Mouse (Mus musculus) heart, embryonic 12.5 days (tissue): ENCODE measurements around the gene Kazn. TPM values are rescaled to one million over a fixed set of nuclear protein-coding genes. Genes with fewer than 3 reads are reported as not detected.

Experiments
- ATAC-seq: fragments of 200-750 bp; cut with Nextera tagmentation; 2 replicates; pipeline ENCODE4 v1.8.0; 2017; ENCODE audit warnings: moderate TSS enrichment, moderate library complexity; ENCODE audit not compliant: insufficient number of reproducible peaks, low FRiP score
- H3K27ac ChIP-seq: fragments of 300-500 bp; sonication (generic); 2 replicates; pipeline ENCODE4 v1.5.1; 2016; ENCODE audit warnings: mild to moderate bottlenecking, moderate library complexity; ENCODE audit not compliant: poor library complexity, severe bottlenecking
- H3K27me3 ChIP-seq: fragments of 300-500 bp; sonication (generic); replicated peaks from 2 replicates; pipeline ENCODE4 v1.6.1; 2016; ENCODE audit warnings: mild to moderate bottlenecking, moderate library complexity
- H3K36me3 ChIP-seq: fragments of 300-500 bp; sonication (generic); 2 replicates; pipeline ENCODE4 v1.6.1; 2016; ENCODE audit warnings: mild to moderate bottlenecking, moderate library complexity
- H3K4me1 ChIP-seq: fragments of 300-500 bp; sonication (generic); replicated peaks from 2 replicates; pipeline ENCODE4 v1.6.1; 2016; ENCODE audit warnings: mild to moderate bottlenecking
- H3K4me2 ChIP-seq: fragments of 300-500 bp; sonication (generic); 2 replicates; pipeline ENCODE4 v1.6.1; 2016; ENCODE audit warnings: mild to moderate bottlenecking, moderate library complexity
- H3K4me3 ChIP-seq: fragments of 300-500 bp; sonication (generic); 2 replicates; pipeline ENCODE4 v1.5.1; 2016; ENCODE audit warnings: mild to moderate bottlenecking
- H3K9ac ChIP-seq: fragments of 300-500 bp; sonication (generic); 2 replicates; pipeline ENCODE4 v1.6.1; 2016; ENCODE audit warnings: mild to moderate bottlenecking, moderate library complexity
- H3K9me3 ChIP-seq: fragments of 300-500 bp; sonication (generic); replicated peaks from 2 replicates; pipeline ENCODE4 v1.6.1; 2016; ENCODE audit warnings: mild to moderate bottlenecking, moderate library complexity
- WGBS: fragments of 180-500 bp; shearing (Covaris S2); methylation state at CpG from one replicate; pipeline ENCODE4 v1.1.7; 2016; 5-methylcytosine and 5-hydroxymethylcytosine counted together
- polyA plus RNA-seq: library from polyadenylated mRNA; unstranded; fragments of >200 nt; fragmentation: Nextera tagmentation; extraction: Ambion mirVana; gene quantifications from 2 replicates; pipeline ENCODE4 v1.2.1, GENCODE M21; 2016

Gene Kazn
- polyA plus RNA-seq, 1 experiment from 2014 or later, result 8.6 TPM

DNA sequence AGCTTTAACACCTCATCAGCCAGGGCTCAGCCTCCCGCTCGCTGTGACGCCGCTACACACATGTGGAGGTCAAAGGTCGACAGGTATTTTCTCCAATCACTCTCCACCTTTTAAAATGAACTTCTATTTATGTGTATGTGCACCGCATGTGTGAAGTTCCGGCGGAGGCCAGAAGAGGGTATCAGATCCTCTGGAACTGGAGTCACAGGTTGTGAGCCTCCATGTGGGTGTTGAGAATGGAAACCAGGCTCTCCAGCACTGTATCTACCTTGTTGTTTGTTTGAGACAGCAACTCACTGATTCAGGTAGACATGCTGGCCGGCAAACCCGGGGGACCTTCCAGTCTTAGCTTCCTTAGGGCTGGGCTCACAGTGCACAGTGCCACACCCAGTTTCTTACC is 91.5 kb downstream of the Kazn start:
- Histone ChIP-seq H3K4me2 (no peak overlapping the region), H3K4me3 (no peak overlapping the region), H3K27ac (no peak overlapping the region), H3K4me1 (no peaks in the 10 kb centered on the region), H3K36me3 (peaks cover 35% of the 10 kb centered on the region), H3K9ac (no peak overlapping the region), H3K27me3 (no peaks in the 10 kb centered on the region), H3K9me3 (0 out of 2 replicates have a peak, but pooled peaks cover 5% of the 10 kb centered on the region)
- 93% methylated on average over 10 of the region's 10 CpGs for WGBS
- ATAC-seq, result no peak

DNA sequence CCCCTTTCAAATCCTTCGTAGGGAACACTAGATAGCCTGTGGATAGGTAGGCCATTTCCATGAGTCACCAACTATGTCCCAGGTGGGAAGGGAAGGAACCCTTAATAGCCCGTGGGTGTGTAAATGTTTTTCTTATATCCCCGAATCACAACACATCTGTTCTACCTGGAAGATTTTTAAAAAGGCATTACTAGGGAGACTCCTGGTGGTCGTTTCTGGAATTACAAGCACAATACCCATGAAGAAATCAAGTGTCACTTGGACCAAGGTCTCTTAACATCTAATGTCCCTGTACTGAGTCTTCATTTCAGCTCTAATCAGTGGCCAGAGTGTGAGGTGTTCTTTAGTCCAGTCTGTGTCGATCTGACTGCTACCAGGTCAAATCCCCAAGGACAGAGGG is 95.1 kb downstream of the Kazn start:
- Histone ChIP-seq H3K9me3 (0 out of 2 replicates have a peak, but pooled peaks cover 5% of the 10 kb centered on the region), H3K9ac (no peak overlapping the region), H3K4me1 (no peaks in the 10 kb centered on the region), H3K36me3 (peaks cover 36% of the 10 kb centered on the region), H3K4me3 (no peak overlapping the region), H3K27ac (no peak overlapping the region), H3K27me3 (no peaks in the 10 kb centered on the region), H3K4me2 (no peak overlapping the region)
- no peak for ATAC-seq
- 37% methylated on average over 5 of the region's 5 CpGs for WGBS

DNA sequence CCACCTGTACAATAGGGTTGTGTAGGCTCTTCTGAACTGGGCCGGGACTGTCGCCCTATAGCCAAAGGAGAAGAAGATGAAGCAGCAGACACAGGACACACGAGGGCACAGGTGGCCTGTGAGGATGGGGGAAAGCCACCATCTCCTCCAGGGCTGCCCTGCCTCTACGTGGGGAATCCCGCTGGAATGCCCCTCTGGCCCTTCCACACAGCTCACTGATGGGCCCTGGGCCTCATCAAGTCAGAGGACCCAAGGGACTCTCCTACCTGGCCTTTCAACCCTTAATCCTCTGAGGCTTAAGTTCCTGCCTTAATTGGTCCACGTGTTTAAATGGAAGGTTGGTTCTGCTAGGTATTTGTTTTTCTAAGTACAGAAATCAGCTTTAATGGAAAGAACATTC is 95.9 kb downstream of the Kazn start:
- 76% methylated on average over 6 of the region's 6 CpGs for WGBS
- no peak overlapping the region for H3K9ac ChIP-seq

DNA sequence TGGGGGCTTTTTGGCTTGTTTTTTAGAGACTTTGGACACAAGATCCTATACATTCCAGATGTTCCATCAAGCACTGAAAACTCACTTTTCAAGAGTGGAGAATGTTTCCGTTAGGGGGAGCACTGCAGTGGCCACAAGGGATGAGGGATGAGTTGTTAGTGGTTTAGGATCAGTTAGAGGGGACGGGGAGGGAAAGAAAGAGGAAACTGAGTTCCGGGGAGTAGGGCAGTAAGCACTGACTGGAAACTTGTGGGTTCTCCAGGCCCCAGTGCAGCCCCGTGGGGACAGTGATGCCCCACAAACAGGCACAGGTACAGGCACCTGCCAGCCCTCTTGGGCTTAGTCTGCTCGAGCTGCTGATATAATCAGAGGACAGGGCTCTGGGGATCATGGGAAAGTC is 99.5 kb downstream of the Kazn start:
- ATAC-seq, result no peak
- Histone ChIP-seq H3K36me3 (peaks cover 7% of the 10 kb centered on the region; the same call in 1 of the 2 replicates), H3K9me3 (no peaks in the 10 kb centered on the region), H3K27me3 (no peaks in the 10 kb centered on the region), H3K9ac (no peak overlapping the region), H3K4me3 (no peak overlapping the region), H3K4me1 (peaks cover 3% of the 10 kb centered on the region; the same call in 1 of the 2 replicates), H3K4me2 (no peak overlapping the region), H3K27ac (no peak overlapping the region)
- WGBS, result 77% methylated on average over 5 of the region's 5 CpGs

More for the DNA sequence above, 95.9 kb downstream of the Kazn start:
- H3K36me3 ChIP-seq, result peaks cover 30% of the 10 kb centered on the region
- no peaks in the 10 kb centered on the region for H3K27me3 ChIP-seq
- ATAC-seq, result no peak
- H3K27ac ChIP-seq, result no peak overlapping the region
- H3K9me3 ChIP-seq, result 0 out of 2 replicates have a peak, but pooled peaks cover 5% of the 10 kb centered on the region
- no peak overlapping the region for H3K4me3 ChIP-seq
- no peak overlapping the region for H3K4me2 ChIP-seq
- peaks cover 3% of the 10 kb centered on the region; the same call in 1 of the 2 replicates for H3K4me1 ChIP-seq

DNA sequence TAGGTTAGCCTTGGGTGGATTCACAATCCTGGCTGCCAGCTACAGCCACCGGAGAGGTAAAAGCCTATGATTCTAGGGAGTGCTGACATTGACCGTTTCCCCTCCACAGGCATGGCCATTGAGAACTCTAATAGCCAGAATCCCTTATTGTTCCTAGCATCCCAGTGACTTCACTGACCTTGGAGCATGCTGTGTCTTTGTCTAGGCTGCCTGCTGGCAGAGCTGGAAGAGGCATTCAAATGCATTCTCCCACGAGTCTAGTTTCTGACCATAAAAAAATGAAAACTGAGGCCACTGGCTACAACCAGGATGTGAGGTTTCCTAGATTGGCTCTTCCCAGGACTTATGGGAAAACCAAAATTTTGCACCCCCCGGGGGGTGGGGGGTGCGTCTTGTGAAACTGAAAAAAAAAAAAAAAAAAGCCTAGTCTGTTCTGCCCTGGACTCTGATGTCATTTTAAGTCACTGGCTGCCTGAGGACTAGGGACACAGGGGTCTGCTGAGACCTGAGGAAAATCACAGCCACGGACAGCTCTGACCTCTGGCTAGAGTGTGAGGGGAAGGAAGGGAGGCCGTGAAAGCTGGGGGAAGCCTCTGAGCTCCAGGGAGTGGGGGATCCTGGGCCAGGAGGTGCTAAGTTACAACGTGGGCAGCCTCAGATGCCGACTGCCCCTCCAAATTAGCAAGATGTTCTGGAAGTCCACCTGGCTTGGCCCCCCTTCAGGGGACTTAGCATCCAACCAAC is 100.7 kb downstream of the Kazn start:
- 40% methylated on average over 9 of the region's 9 CpGs for WGBS
- no peak overlapping the region for H3K4me2 ChIP-seq
- H3K9me3 ChIP-seq, result no peaks in the 10 kb centered on the region
- peak overlapping the region; percentile 57; the same call in 1 of the 2 replicates for H3K9ac ChIP-seq
- no peak overlapping the region for H3K4me3 ChIP-seq
- no peak for ATAC-seq
- H3K36me3 ChIP-seq, result peaks cover 7% of the 10 kb centered on the region; the same call in 1 of the 2 replicates
- no peaks in the 10 kb centered on the region for H3K27me3 ChIP-seq
- peak overlapping the region; percentile 38; the same call in 1 of the 2 replicates for H3K27ac ChIP-seq
- peaks cover 8% of the 10 kb centered on the region for H3K4me1 ChIP-seq

DNA sequence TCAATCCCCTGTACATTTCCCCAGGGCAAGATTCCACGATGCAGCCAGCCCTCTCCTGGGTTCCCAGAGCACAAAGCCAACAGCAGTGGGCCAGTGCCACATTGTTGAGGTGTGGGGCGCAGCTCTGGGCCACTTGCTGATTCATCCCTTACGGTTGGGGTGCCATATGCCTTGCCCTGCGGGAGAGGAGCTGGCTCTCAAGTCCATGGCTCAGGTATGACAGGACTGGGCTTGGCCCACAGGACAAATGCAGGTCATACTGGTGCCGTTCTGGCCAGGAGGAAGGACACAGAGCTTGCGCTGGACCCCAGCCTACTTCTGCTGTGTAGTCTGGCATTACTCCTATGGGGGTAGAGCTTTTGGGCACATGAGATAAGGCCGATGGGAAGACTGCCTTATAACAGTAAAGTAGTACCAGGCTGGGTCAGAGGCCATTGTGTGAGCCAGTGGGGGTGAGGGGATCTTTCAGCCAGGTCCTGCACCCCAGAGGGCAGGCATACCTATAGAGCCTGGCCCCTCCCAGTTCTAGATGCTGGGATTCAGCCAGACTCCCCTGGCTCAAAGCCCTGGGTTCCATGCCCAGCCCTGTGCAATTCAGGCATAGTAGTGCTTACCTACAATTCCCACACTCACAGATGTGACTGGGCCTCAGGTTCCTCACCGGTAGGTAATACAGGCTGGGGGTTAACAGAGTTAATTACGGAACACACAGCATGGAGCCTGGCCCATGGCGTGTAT is 102.3 kb downstream of the Kazn start:
- Histone ChIP-seq H3K9ac (no peak overlapping the region), H3K4me2 (no peak overlapping the region), H3K4me1 (peaks cover 8% of the 10 kb centered on the region), H3K36me3 (peaks cover 3% of the 10 kb centered on the region; the same call in 1 of the 2 replicates), H3K4me3 (no peak overlapping the region), H3K27me3 (no peaks in the 10 kb centered on the region), H3K9me3 (no peaks in the 10 kb centered on the region), H3K27ac (no peak overlapping the region)
- ATAC-seq, result peak; percentile 48; the same call in 1 of the 2 replicates
- 87% methylated on average over 10 of the region's 10 CpGs for WGBS

DNA sequence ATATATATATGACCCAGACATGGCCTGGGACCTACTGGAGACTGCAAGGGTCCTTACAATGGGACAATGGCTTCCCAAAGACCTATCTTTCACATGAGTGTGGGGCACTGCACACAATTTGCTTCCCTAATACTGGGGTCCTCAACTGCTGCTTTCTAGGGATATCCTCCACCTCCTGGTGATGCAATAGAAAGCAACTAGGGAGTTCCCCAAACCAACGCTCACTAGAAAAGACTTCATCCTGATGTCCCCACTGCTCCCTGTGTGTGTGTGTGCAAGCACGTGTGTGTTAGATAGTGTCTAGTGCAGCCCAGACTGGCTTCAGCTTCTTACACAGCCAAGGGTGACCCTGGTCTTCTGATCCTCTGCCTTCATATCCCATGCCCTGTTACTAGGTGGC is 103.7 kb downstream of the Kazn start:
- no peak overlapping the region for H3K9ac ChIP-seq
- 84% methylated on average over 2 of the region's 2 CpGs for WGBS
- H3K4me3 ChIP-seq, result no peak overlapping the region
- no peaks in the 10 kb centered on the region for H3K36me3 ChIP-seq
- no peaks in the 10 kb centered on the region for H3K9me3 ChIP-seq
- ATAC-seq, result no peak
- H3K27ac ChIP-seq, result no peak overlapping the region
- no peaks in the 10 kb centered on the region for H3K27me3 ChIP-seq
- H3K4me2 ChIP-seq, result no peak overlapping the region
- H3K4me1 ChIP-seq, result peaks cover 9% of the 10 kb centered on the region

DNA sequence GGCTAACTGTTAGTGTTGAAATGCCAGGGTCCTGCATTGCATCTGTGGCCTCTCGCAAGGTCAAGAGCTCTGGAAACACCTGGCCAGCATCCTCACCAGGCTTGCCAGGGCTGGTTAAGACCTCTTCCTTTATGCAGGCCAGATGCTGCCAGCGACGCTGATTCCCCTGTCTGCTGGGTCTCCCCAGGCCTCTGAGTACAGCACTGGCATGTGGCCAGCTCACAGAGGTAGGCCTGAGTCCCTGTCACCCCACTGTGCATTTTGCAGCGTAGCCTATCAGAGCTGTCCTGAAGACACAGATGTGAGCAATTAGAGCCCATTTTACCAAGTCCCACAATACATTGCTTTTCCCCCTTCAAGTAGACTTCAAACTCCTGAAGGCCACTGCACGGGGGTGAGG is 109.0 kb downstream of the Kazn start:
- no peaks in the 10 kb centered on the region for H3K36me3 ChIP-seq
- H3K27me3 ChIP-seq, result no peaks in the 10 kb centered on the region
- H3K9me3 ChIP-seq, result no peaks in the 10 kb centered on the region
- WGBS, result 52% methylated on average over 5 of the region's 5 CpGs
- no peak for ATAC-seq
- peak overlapping the region; percentile 38 for H3K27ac ChIP-seq
- peaks cover 45% of the 10 kb centered on the region for H3K4me1 ChIP-seq
- H3K9ac ChIP-seq, result peak overlapping the region; percentile 4; the same call in 1 of the 2 replicates
- no peak overlapping the region for H3K4me2 ChIP-seq
- H3K4me3 ChIP-seq, result no peak overlapping the region

DNA sequence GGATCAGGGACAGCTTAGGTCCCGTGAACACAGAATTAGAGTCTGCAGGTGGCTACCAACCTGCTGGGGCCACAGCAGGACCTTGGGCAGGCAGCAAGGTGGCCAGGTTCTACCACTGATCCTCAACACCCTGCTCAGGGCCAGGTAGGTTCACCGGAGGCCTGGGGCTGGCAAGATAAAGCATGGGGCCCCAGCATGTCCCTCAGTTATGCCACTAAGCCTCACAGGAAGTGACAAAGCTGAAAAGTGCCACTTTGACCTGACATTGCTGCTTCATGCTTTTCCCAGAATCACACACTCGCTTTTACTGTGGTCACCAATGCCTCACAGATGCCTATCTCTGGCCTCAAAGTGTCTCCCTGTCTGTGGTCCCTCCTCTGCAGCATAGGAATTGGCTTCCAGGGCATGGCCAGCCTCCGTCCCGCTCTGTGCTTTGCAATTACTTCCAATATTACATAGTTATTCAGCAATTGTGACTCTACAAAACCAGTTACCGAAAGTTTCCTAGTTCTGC is 111.9 kb downstream of the Kazn start:
- H3K27ac ChIP-seq, result peak overlapping the region; percentile 92
- no peaks in the 10 kb centered on the region for H3K36me3 ChIP-seq
- ATAC-seq, result peak; percentile 15; the same call in 1 of the 2 replicates
- H3K4me2 ChIP-seq, result peak overlapping the region; percentile 32
- H3K27me3 ChIP-seq, result no peaks in the 10 kb centered on the region
- peaks cover 45% of the 10 kb centered on the region for H3K4me1 ChIP-seq
- 42% methylated on average over 6 of the region's 6 CpGs for WGBS
- H3K9ac ChIP-seq, result peak overlapping the region; percentile 13; the same call in 1 of the 2 replicates
- no peak overlapping the region for H3K4me3 ChIP-seq
- H3K9me3 ChIP-seq, result no peaks in the 10 kb centered on the region

DNA sequence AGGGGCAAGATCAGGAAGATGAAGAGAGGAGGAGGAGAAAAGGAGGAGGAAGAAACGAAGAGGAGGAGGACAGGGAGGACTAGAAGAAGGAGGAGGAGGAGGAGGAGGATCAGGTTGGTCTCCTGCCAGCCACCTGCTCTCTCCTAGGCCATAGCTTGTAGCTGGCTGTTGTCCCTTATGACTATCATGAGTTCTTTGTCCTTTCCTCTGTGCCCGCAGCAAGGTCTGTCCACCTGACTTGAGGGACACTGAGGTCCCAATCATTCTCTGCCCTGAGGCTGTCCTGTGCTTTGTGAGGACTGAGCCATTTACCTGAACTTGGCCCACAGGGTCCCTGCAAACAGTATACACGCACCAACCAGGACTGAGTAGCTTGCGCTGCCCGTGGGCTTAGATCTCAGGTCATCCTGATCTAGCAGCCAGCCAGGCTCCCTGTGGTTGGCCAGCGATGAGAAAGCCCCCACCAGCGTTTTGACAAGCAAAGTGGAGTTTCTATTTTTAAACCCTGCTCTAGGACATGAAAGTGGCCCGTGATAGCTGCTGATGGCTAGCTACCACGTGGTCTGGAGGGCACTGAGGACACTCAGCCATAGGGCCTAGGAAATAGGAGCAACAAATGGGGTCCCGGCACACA is 112.4 kb downstream of the Kazn start:
- Histone ChIP-seq H3K9me3 (no peaks in the 10 kb centered on the region), H3K27me3 (no peaks in the 10 kb centered on the region), H3K9ac (no peak overlapping the region), H3K27ac (peak overlapping the region; percentile 92), H3K4me1 (peaks cover 46% of the 10 kb centered on the region), H3K36me3 (no peaks in the 10 kb centered on the region), H3K4me2 (peak overlapping the region; percentile 37), H3K4me3 (no peak overlapping the region)
- ATAC-seq, result peak; percentile 80
- 23% methylated on average over 10 of the region's 10 CpGs for WGBS

DNA sequence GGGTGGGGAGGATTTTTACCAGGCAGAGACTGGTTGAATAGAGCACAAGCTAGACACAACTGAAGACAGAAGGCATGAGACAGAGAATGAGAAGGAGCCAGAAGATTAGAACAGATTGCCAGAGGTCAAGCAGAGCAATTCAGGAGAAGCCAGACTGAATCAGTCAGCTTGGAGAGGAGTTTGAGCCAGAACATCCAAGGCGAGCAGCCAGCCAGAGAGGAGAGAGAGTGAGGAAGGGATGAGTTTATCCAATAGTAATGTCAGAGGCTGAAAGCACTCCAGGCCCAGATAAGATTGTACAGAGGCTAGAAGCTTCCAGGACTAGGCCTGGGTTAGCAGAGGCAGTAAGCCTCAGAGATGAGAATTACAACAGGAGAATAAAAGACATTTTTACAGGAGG is 118.0 kb downstream of the Kazn start:
- no peaks in the 10 kb centered on the region for H3K9me3 ChIP-seq
- H3K27me3 ChIP-seq, result no peaks in the 10 kb centered on the region
- peak overlapping the region; percentile 31 for H3K27ac ChIP-seq
- H3K36me3 ChIP-seq, result no peaks in the 10 kb centered on the region
- WGBS, result 10% methylated on average over 1 of the region's 1 CpGs
- H3K9ac ChIP-seq, result no peak overlapping the region
- peaks cover 34% of the 10 kb centered on the region for H3K4me1 ChIP-seq
- H3K4me3 ChIP-seq, result no peak overlapping the region
- no peak for ATAC-seq
- no peak overlapping the region for H3K4me2 ChIP-seq
